In genomic region chr7:29785023-29785422, GRCm38 (mm10) we compare ENCODE assay signal across 9 mouse cellular contexts. TPM values are rescaled to one million over a fixed set of nuclear protein-coding genes. Genes with fewer than 3 reads are reported as not detected.
DNase-seq lines count a peak whose midpoint lies in the region; ATAC-seq lines count a peak whose summit lies in the region.
"Had no signal": no experiment of that assay in that cellular context is flagged by ENCODE, and none has a peak within 500 bp of the region (broad histone marks: within the 10 kb centered on the region; RNA-seq: fewer than 3 reads in every experiment).

No protein-coding gene starts in this region.

- H3K4me1 ChIP-seq in liver, embryonic 11.5 days (replicated peaks; ENCODE audit: control insufficient read depth, insufficient read depth, low read length) = 0 out of 2 replicates have a peak, but pooled peaks cover 5% of the 10 kb centered on the region
- peaks cover 16% of the 10 kb centered on the region for H3K4me1 ChIP-seq in forebrain, embryonic 12.5 days
- peaks cover 6% of the 10 kb centered on the region for H3K4me1 ChIP-seq in limb, embryonic 11.5 days (ENCODE audit: control insufficient read depth, insufficient read depth, low read length)
- H3K4me1 ChIP-seq in neural tube, embryonic 15.5 days = peaks cover 29% of the 10 kb centered on the region

- no peaks in the 10 kb centered on the region for H3K27me3 ChIP-seq in liver, embryonic 11.5 days (replicated peaks; ENCODE audit: control insufficient read depth, insufficient read depth, low read length)
- no peaks in the 10 kb centered on the region for H3K27me3 ChIP-seq in forebrain, embryonic 12.5 days
- H3K27me3 ChIP-seq in limb, embryonic 11.5 days (ENCODE audit: control insufficient read depth, insufficient read depth, low read length) = no peaks in the 10 kb centered on the region
- no peaks in the 10 kb centered on the region for H3K27me3 ChIP-seq in neural tube, embryonic 15.5 days (replicated peaks)

- 70% methylated on average over 8 of the region's 8 CpGs for WGBS in liver, embryonic 11.5 days
- 61% methylated on average over 8 of the region's 8 CpGs for WGBS in forebrain, embryonic 12.5 days
- 69% methylated on average over 8 of the region's 8 CpGs for WGBS in limb, embryonic 11.5 days
- 43% methylated on average over 8 of the region's 8 CpGs for WGBS in neural tube, embryonic 15.5 days

- no peak for ATAC-seq in liver, embryonic 11.5 days (replicated peaks; ENCODE audit: low FRiP score)
- no peak for ATAC-seq in forebrain, embryonic 12.5 days (ENCODE audit: low FRiP score)
- no peak for ATAC-seq in limb, embryonic 11.5 days (ENCODE audit: insufficient number of reproducible peaks, low FRiP score, low TSS enrichment, low read depth)
- no peak for ATAC-seq in neural tube, embryonic 15.5 days (ENCODE audit: low FRiP score)
- no peak for ATAC-seq in megakaryocyte-erythroid progenitor cell, adult 5-6 weeks (replicated peaks; ENCODE audit: low FRiP score, low TSS enrichment, poor library complexity, severe bottlenecking)

- peaks cover 3% of the 10 kb centered on the region; the same call in 1 of the 2 replicates for H3K36me3 ChIP-seq in liver, embryonic 11.5 days (ENCODE audit: control insufficient read depth, insufficient read depth, low read length)
- H3K36me3 ChIP-seq in forebrain, embryonic 12.5 days (replicated peaks) = peaks cover 34% of the 10 kb centered on the region
- H3K36me3 ChIP-seq in limb, embryonic 11.5 days (ENCODE audit: control insufficient read depth, insufficient read depth, low read length) = peaks cover 9% of the 10 kb centered on the region
- H3K36me3 ChIP-seq in neural tube, embryonic 15.5 days = peaks cover 26% of the 10 kb centered on the region

- H3K4me2 ChIP-seq in liver, embryonic 11.5 days = peak overlapping the region; percentile 91; the same call in 1 of the 2 replicates
- H3K4me2 ChIP-seq in forebrain, embryonic 12.5 days = peak overlapping the region; percentile 83
- H3K4me2 ChIP-seq in limb, embryonic 11.5 days (ENCODE audit: low read depth, severe bottlenecking) = peak overlapping the region; percentile 78
- H3K4me2 ChIP-seq in neural tube, embryonic 15.5 days = peak overlapping the region; percentile 77

- no peak for DNase-seq in liver, embryonic 11.5 days (ENCODE audit: low spot score)
- no peak for DNase-seq in liver
- no peak for DNase-seq in limb, embryonic 11.5 days (ENCODE audit: low spot score)
- DNase-seq in layer of hippocampus, postnatal 10 days (ENCODE audit: low spot score in 2 of 2) = no peak
- DNase-seq in cerebellum, adult 9-10 months = no peak
- DNase-seq: lung, adult 18-20 months had no signal

- no peak overlapping the region for H3K27ac ChIP-seq in liver, embryonic 11.5 days (ENCODE audit: low read depth, low read length)
- no peak overlapping the region for H3K27ac ChIP-seq in forebrain, embryonic 12.5 days
- no peak overlapping the region for H3K27ac ChIP-seq in limb, embryonic 11.5 days (replicated peaks; ENCODE audit: low read depth, low read length)
- 0 out of 2 replicates have a peak overlapping the region, but pooled peaks have one; percentile 23 for H3K27ac ChIP-seq in neural tube, embryonic 15.5 days (replicated peaks)

- H3K4me3 ChIP-seq in liver, embryonic 11.5 days (ENCODE audit: low read depth, low read length) = peak overlapping the region; percentile 81
- peak overlapping the region; percentile 82 for H3K4me3 ChIP-seq in forebrain, embryonic 12.5 days (replicated peaks)
- peak overlapping the region; percentile 82 for H3K4me3 ChIP-seq in limb, embryonic 11.5 days (ENCODE audit: low read depth, low read length)
- peak overlapping the region; percentile 92 for H3K4me3 ChIP-seq in neural tube, embryonic 15.5 days (replicated peaks)

- no peaks in the 10 kb centered on the region for H3K9me3 ChIP-seq in liver, embryonic 11.5 days (ENCODE audit: control insufficient read depth, low read length)
- no peaks in the 10 kb centered on the region for H3K9me3 ChIP-seq in forebrain, embryonic 12.5 days
- H3K9me3 ChIP-seq in limb, embryonic 11.5 days (ENCODE audit: control insufficient read depth, low read length) = no peaks in the 10 kb centered on the region
- no peaks in the 10 kb centered on the region for H3K9me3 ChIP-seq in neural tube, embryonic 15.5 days (replicated peaks)

- H3K9ac ChIP-seq in liver, embryonic 11.5 days (ENCODE audit: low read depth, low read length) = no peak overlapping the region
- peak overlapping the region; percentile 56; the same call in 1 of the 2 replicates for H3K9ac ChIP-seq in forebrain, embryonic 12.5 days
- H3K9ac ChIP-seq in limb, embryonic 11.5 days (ENCODE audit: low read length) = no peak overlapping the region
- H3K9ac ChIP-seq in neural tube, embryonic 15.5 days (replicated peaks) = peak overlapping the region; percentile 46

RNA-seq across cellular contexts. Expression of gene Zfp30, which starts 1.2 kb away (rescaled TPM):
- 2.4 and 3.0 TPM in 2 replicates for polyA plus RNA-seq in liver, embryonic 11.5 days (2014; fragmentation: Nextera tagmentation; extraction: Ambion mirVana)
- polyA plus RNA-seq in forebrain, embryonic 12.5 days (2016; fragmentation: Nextera tagmentation; extraction: Ambion mirVana) = 11.6 and 11.8 TPM in 2 replicates
- 8.9 and 9.0 TPM in 2 replicates for polyA plus RNA-seq in limb, embryonic 11.5 days (2014; fragmentation: Nextera tagmentation; extraction: Ambion mirVana)
- 10.2 and 11.8 TPM in 2 replicates for polyA plus RNA-seq in neural tube, embryonic 15.5 days (2015; fragmentation: Nextera tagmentation; extraction: Ambion mirVana)
- total RNA-seq in layer of hippocampus, postnatal 10 days (2021) = 10 to 100 TPM; 11.0 to 11.3 TPM
- 1.4 TPM in 1 of 2 replicates, not detected in the other for total RNA-seq in megakaryocyte-erythroid progenitor cell, adult 5-6 weeks (2014; fragmentation: Nextera tagmentation)
- 0.50 and 0.56 TPM in 2 replicates for total RNA-seq in megakaryocyte-erythroid progenitor cell, adult 5-6 weeks (2017)

RNA-seq across cellular contexts. Expression of gene Zfp84, which starts 16.7 kb away (rescaled TPM):
- polyA plus RNA-seq in liver, embryonic 11.5 days (2014; fragmentation: Nextera tagmentation; extraction: Ambion mirVana) = 9.6 and 10.2 TPM in 2 replicates
- polyA plus RNA-seq in forebrain, embryonic 12.5 days (2016; fragmentation: Nextera tagmentation; extraction: Ambion mirVana) = 17.8 and 18.3 TPM in 2 replicates
- 13.6 and 13.8 TPM in 2 replicates for polyA plus RNA-seq in limb, embryonic 11.5 days (2014; fragmentation: Nextera tagmentation; extraction: Ambion mirVana)
- 13.2 and 14.1 TPM in 2 replicates for polyA plus RNA-seq in neural tube, embryonic 15.5 days (2015; fragmentation: Nextera tagmentation; extraction: Ambion mirVana)
- 10 to 100 TPM; 15.8 to 17.9 TPM for total RNA-seq in layer of hippocampus, postnatal 10 days (2021)
- total RNA-seq in megakaryocyte-erythroid progenitor cell, adult 5-6 weeks (2014; fragmentation: Nextera tagmentation) = 14.6 and 16.4 TPM in 2 replicates
- total RNA-seq in megakaryocyte-erythroid progenitor cell, adult 5-6 weeks (2017) = 17.8 and 19.6 TPM in 2 replicates

RNA-seq across cellular contexts. Expression of gene Zfp790, which starts 30.9 kb away (rescaled TPM):
- polyA plus RNA-seq in liver, embryonic 11.5 days (2014; fragmentation: Nextera tagmentation; extraction: Ambion mirVana) = 9.0 and 10.0 TPM in 2 replicates
- polyA plus RNA-seq in forebrain, embryonic 12.5 days (2016; fragmentation: Nextera tagmentation; extraction: Ambion mirVana) = 20.7 and 23.0 TPM in 2 replicates
- 17.1 and 19.5 TPM in 2 replicates for polyA plus RNA-seq in limb, embryonic 11.5 days (2014; fragmentation: Nextera tagmentation; extraction: Ambion mirVana)
- polyA plus RNA-seq in neural tube, embryonic 15.5 days (2015; fragmentation: Nextera tagmentation; extraction: Ambion mirVana) = 20.6 and 23.4 TPM in 2 replicates
- 10 to 100 TPM; 18.9 to 23.2 TPM for total RNA-seq in layer of hippocampus, postnatal 10 days (2021)
- 4.0 and 7.6 TPM in 2 replicates for total RNA-seq in megakaryocyte-erythroid progenitor cell, adult 5-6 weeks (2014; fragmentation: Nextera tagmentation)
- total RNA-seq in megakaryocyte-erythroid progenitor cell, adult 5-6 weeks (2017) = 10.4 and 12.2 TPM in 2 replicates

RNA-seq across cellular contexts. Expression of gene Catsperg2, which starts 58.2 kb away (rescaled TPM):
- polyA plus RNA-seq in liver, embryonic 11.5 days (2014; fragmentation: Nextera tagmentation; extraction: Ambion mirVana) = not detected in 2 replicates
- polyA plus RNA-seq in forebrain, embryonic 12.5 days (2016; fragmentation: Nextera tagmentation; extraction: Ambion mirVana) = 0.06 and 0.10 TPM in 2 replicates
- polyA plus RNA-seq in limb, embryonic 11.5 days (2014; fragmentation: Nextera tagmentation; extraction: Ambion mirVana) = not detected in 2 replicates
- polyA plus RNA-seq in neural tube, embryonic 15.5 days (2015; fragmentation: Nextera tagmentation; extraction: Ambion mirVana) = 0.11 and 0.27 TPM in 2 replicates
- total RNA-seq in layer of hippocampus, postnatal 10 days (2021) = under 1 TPM; 0.18 to 0.42 TPM
- total RNA-seq in megakaryocyte-erythroid progenitor cell, adult 5-6 weeks (2014; fragmentation: Nextera tagmentation) = not detected in 2 replicates
- not detected in 2 replicates for total RNA-seq in megakaryocyte-erythroid progenitor cell, adult 5-6 weeks (2017)

Comparison
In these comparisons a context has a peak if more than half of its experiments do, and no peak if none do; other contexts are left out.
1. H3K9ac ChIP-seq: peak in forebrain, embryonic 12.5 days (single experiment) and neural tube, embryonic 15.5 days (single experiment); none in liver, embryonic 11.5 days (single experiment) and limb, embryonic 11.5 days (single experiment).
2. Peak in every context shown above with its lines, with median percentiles within 50 percentile points of each other: H3K4me2 ChIP-seq and H3K4me3 ChIP-seq.